Mouse (Mus musculus): ENCODE measurements around the gene Max.

DNA sequence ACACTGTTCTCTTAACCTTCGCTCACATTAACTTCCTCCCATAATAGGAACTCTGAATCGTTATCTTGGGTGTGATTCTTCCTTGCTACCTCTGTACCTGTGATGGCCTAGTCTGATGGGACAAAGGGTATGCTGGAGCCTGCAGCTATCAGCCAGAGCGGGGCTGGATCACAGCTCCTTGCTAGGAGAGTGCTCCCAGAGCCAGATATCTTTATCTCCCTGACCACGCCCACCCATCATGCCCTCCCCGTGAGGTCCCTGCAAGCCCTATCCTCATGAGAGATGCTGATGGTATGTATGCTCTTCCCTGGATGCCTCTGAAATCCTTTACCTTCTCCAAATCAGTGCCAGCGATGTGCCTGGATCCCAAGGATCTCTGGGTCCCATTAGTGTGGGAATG is 31.8 kb downstream of the Max start:
- no peak for TF ChIP-seq CTCF (IDR thresholded peaks at IDR 0.05; ENCODE audit: borderline replicate concordance, insufficient read depth, low read length)
- TF ChIP-seq POLR2A (IDR thresholded peaks at IDR 0.05; ENCODE audit: low read depth, low read length) = no peak
